In genomic region chr13:96720003-96720402, GRCm38 (mm10) we compare ENCODE assay signal across 23 mouse cellular contexts. TPM values are rescaled to one million over a fixed set of nuclear protein-coding genes. Genes with fewer than 3 reads are reported as not detected.
DNase-seq lines count a peak whose midpoint lies in the region; ATAC-seq and TF ChIP-seq lines count a peak whose summit lies in the region.
"Had no signal": no experiment of that assay in that cellular context is flagged by ENCODE, and none has a peak within 500 bp of the region (broad histone marks: within the 10 kb centered on the region; RNA-seq: fewer than 3 reads in every experiment).

No protein-coding gene starts in this region.

- H3K4me3 ChIP-seq in liver, embryonic 14.5 days (ENCODE audit: insufficient read depth in 1 of 2, low read depth in 2 of 2, low read length in 2 of 2) = no peak overlapping the region
- H3K4me3 ChIP-seq in liver, embryonic 15.5 days (replicated peaks) = no peak overlapping the region
- H3K4me3 ChIP-seq: erythroblast, embryonic 14.5 days; forebrain, embryonic 10.5 days; heart, embryonic 13.5 days had no signal

- H3K9me3 ChIP-seq in liver, embryonic 14.5 days (ENCODE audit: control insufficient read depth, low read length) = no peaks in the 10 kb centered on the region
- H3K9me3 ChIP-seq in liver, embryonic 15.5 days (replicated peaks) = no peaks in the 10 kb centered on the region
- H3K9me3 ChIP-seq: forebrain, embryonic 10.5 days; heart, embryonic 13.5 days had no signal

- ATAC-seq in liver, embryonic 14.5 days (ENCODE audit: insufficient read depth) = peak; percentile 39; the same call in 1 of the 2 replicates
- ATAC-seq in liver, embryonic 15.5 days (ENCODE audit: insufficient read depth) = peak; percentile 37; the same call in 1 of the 2 replicates
- ATAC-seq: forebrain, embryonic 14.5 days; hindbrain, embryonic 16.5 days; inflammation-experienced regulatory T-cells, adult 6 months had no signal

- peak; percentile 15 for DNase-seq in adrenal gland, postnatal 14 days
- no peak for DNase-seq in adrenal gland, postnatal 4 days (ENCODE audit: low spot score in 2 of 2)
- DNase-seq in liver, embryonic 14.5 days (ENCODE audit: low read depth in 3 of 3, low spot score in 3 of 3) = no peak
- no peak for DNase-seq in liver
- DNase-seq in thymus, postnatal 14 days = no peak
- DNase-seq: cerebellum, adult 11 months; cerebellum, adult 8-10 months; cerebellum, postnatal 25 days; gastrocnemius, postnatal 36 days; heart, adult 11 months; heart, postnatal 36 days had no signal

- no peaks in the 10 kb centered on the region for H3K4me1 ChIP-seq in liver, embryonic 14.5 days (replicated peaks; ENCODE audit: control insufficient read depth in 2 of 2, insufficient read depth in 2 of 2, low read length in 1 of 2)
- peaks cover 8% of the 10 kb centered on the region for H3K4me1 ChIP-seq in liver, embryonic 15.5 days (replicated peaks)
- H3K4me1 ChIP-seq: forebrain, embryonic 10.5 days; heart, embryonic 13.5 days had no signal

- no peaks in the 10 kb centered on the region for H3K36me3 ChIP-seq in liver, embryonic 14.5 days (replicated peaks; ENCODE audit: control insufficient read depth, insufficient read depth, low read depth)
- no peaks in the 10 kb centered on the region for H3K36me3 ChIP-seq in liver, embryonic 15.5 days (replicated peaks)
- H3K36me3 ChIP-seq: forebrain, embryonic 10.5 days; heart, embryonic 13.5 days had no signal

- WGBS in liver, embryonic 14.5 days (ENCODE audit: insufficient replicate concordance) = 24% methylated on average over 2 of the region's 2 CpGs
- 24% methylated on average over 2 of the region's 2 CpGs for WGBS in liver, embryonic 15.5 days (ENCODE audit: insufficient replicate concordance)

- H3K4me2 ChIP-seq in liver, embryonic 14.5 days (ENCODE audit: low read depth) = no peak overlapping the region
- no peak overlapping the region for H3K4me2 ChIP-seq in liver, embryonic 15.5 days
- H3K4me2 ChIP-seq: heart, embryonic 13.5 days had no signal

- no peaks in the 10 kb centered on the region for H3K27me3 ChIP-seq in liver, embryonic 14.5 days (ENCODE audit: control insufficient read depth, insufficient read depth, low read length)
- no peaks in the 10 kb centered on the region for H3K27me3 ChIP-seq in liver, embryonic 15.5 days
- H3K27me3 ChIP-seq: CH12.LX; heart, embryonic 13.5 days had no signal

- H3K9ac ChIP-seq in liver, embryonic 14.5 days (replicated peaks) = no peak overlapping the region
- no peak overlapping the region for H3K9ac ChIP-seq in liver, embryonic 15.5 days
- H3K9ac ChIP-seq: heart, embryonic 13.5 days had no signal

- H3K27ac ChIP-seq in liver, embryonic 14.5 days = no peak overlapping the region
- no peak overlapping the region for H3K27ac ChIP-seq in liver, embryonic 15.5 days (replicated peaks)
- H3K27ac ChIP-seq: forebrain, embryonic 10.5 days; heart, embryonic 13.5 days had no signal

- no peak for TF ChIP-seq EP300 in liver, embryonic 14.5 days (IDR thresholded peaks at IDR 0.05; ENCODE audit: low read depth)

- no peak for TF ChIP-seq CTCF in liver, embryonic 14.5 days (IDR thresholded peaks at IDR 0.05; ENCODE audit: low read depth)

RNA-seq across cellular contexts. Expression of gene Ankrd31, which starts 28.1 kb away (rescaled TPM):
- total RNA-seq in adrenal gland, postnatal 14 days (2021) = 0.08 TPM in 1 of 2 replicates, not detected in the other
- under 1 TPM; 0.08 to 0.11 TPM for total RNA-seq in adrenal gland, postnatal 4 days (2021)
- polyA plus RNA-seq in liver, embryonic 14.5 days (2012; rRNA removed) = 0.02 and 0.03 TPM in 2 replicates
- 0.03 TPM in 1 of 2 replicates, not detected in the other for polyA plus RNA-seq in liver, embryonic 14.5 days (2014; fragmentation: Nextera tagmentation; extraction: Ambion mirVana)
- 0.01 and 0.02 TPM in 2 replicates for polyA plus RNA-seq in liver, embryonic 15.5 days (2015; fragmentation: Nextera tagmentation; extraction: Ambion mirVana)
- total RNA-seq: CH12.LX; gastrocnemius, adult 8-10 months; gastrocnemius, postnatal 36 days; heart, postnatal 36 days had no signal
- polyA plus RNA-seq: embryonic facial prominence, embryonic 14.5 days; forebrain, embryonic 10.5 days; forebrain, embryonic 14.5 days; heart, embryonic 13.5 days; heart, postnatal 0 days; hindbrain, embryonic 11.5 days; inflammation-experienced regulatory T-cells, adult 6 months had no signal

RNA-seq across cellular contexts. Expression of gene Hmgcr, which starts 49.3 kb away (rescaled TPM):
- total RNA-seq in adrenal gland, postnatal 14 days (2021) = 62.0 and 103 TPM in 2 replicates
- 10 to 100 TPM; 58.9 to 64.1 TPM for total RNA-seq in adrenal gland, postnatal 4 days (2021)
- polyA plus RNA-seq in liver, embryonic 14.5 days (2012; rRNA removed) = 26.7 and 36.8 TPM in 2 replicates
- polyA plus RNA-seq in liver, embryonic 14.5 days (2014; fragmentation: Nextera tagmentation; extraction: Ambion mirVana) = 80.0 and 85.9 TPM in 2 replicates
- polyA plus RNA-seq in liver, embryonic 15.5 days (2015; fragmentation: Nextera tagmentation; extraction: Ambion mirVana) = 86.0 and 91.2 TPM in 2 replicates
